25 mouse cellular contexts compared by ENCODE assay signal in the genomic region with DNA sequence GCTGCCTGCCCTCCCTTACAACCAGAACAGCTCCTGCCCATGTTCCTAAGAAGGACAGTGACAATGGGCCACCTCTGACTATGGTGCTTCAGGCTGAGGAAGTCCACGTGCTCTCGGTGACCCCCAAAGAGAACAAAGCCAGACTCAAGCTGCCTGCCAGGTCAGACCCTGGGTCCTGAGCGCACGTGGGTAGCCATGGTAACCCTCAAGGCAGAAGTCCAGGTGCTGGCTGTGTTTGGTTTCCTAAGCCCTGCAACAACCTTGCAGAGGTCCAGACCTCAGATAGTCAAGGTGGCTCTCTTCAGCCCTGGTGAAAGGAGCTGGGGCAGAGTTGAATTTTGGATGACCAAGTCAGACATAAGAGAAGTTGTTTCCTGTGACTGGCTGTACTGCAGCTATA. TPM values are rescaled to one million over a fixed set of nuclear protein-coding genes. Genes with fewer than 3 reads are reported as not detected.
DNase-seq lines count a peak whose midpoint lies in the region; ATAC-seq and TF ChIP-seq lines count a peak whose summit lies in the region.
"Had no signal": no experiment of that assay in that cellular context is flagged by ENCODE, and none has a peak within 500 bp of the region (broad histone marks: within the 10 kb centered on the region; RNA-seq: fewer than 3 reads in every experiment).

No protein-coding gene starts in this region.

- no peak overlapping the region for H3K4me3 ChIP-seq in heart, adult 2 months
- no peak overlapping the region for H3K4me3 ChIP-seq in kidney, postnatal 0 days (replicated peaks; ENCODE audit: low read depth, low read length)
- no peak overlapping the region for H3K4me3 ChIP-seq in stomach, embryonic 14.5 days (ENCODE audit: low read depth, low read length)
- H3K4me3 ChIP-seq: limb, embryonic 13.5 days; liver, embryonic 12.5 days; neural tube, embryonic 12.5 days had no signal

- H3K27ac ChIP-seq in heart, adult 2 months: no peak overlapping the region
- H3K27ac ChIP-seq in kidney, postnatal 0 days: no peak overlapping the region
- no peak overlapping the region for H3K27ac ChIP-seq in stomach, embryonic 14.5 days (ENCODE audit: low read length)
- H3K27ac ChIP-seq: hindbrain, postnatal 0 days; limb, embryonic 13.5 days; liver, embryonic 12.5 days; neural tube, embryonic 12.5 days had no signal

- H3K9me3 ChIP-seq in kidney, postnatal 0 days (replicated peaks; ENCODE audit: low read length): no peaks in the 10 kb centered on the region
- no peaks in the 10 kb centered on the region for H3K9me3 ChIP-seq in stomach, embryonic 14.5 days (ENCODE audit: control insufficient read depth, low read depth, low read length)
- H3K9me3 ChIP-seq: limb, embryonic 13.5 days; liver, embryonic 12.5 days; neural tube, embryonic 12.5 days had no signal

- H3K79me2 ChIP-seq in heart, adult 2 months (replicated peaks; ENCODE audit: control insufficient read depth, insufficient read depth, low read length): no peaks in the 10 kb centered on the region

- no peak overlapping the region for H3K4me2 ChIP-seq in kidney, postnatal 0 days (ENCODE audit: low read length)
- no peak overlapping the region for H3K4me2 ChIP-seq in stomach, embryonic 14.5 days (replicated peaks; ENCODE audit: low read depth, low read length)
- H3K4me2 ChIP-seq: limb, embryonic 13.5 days; liver, embryonic 12.5 days; neural tube, embryonic 12.5 days had no signal

- no peak for TF ChIP-seq EP300 in heart, adult 2 months (IDR thresholded peaks at IDR 0.05; ENCODE audit: insufficient read depth, low read depth, low read length)

- H3K9ac ChIP-seq in heart, adult 2 months (ENCODE audit: low read depth, low read length): no peak overlapping the region
- no peak overlapping the region for H3K9ac ChIP-seq in kidney, postnatal 0 days (ENCODE audit: low read depth, low read length)
- no peak overlapping the region for H3K9ac ChIP-seq in stomach, embryonic 14.5 days (replicated peaks; ENCODE audit: low read depth, low read length)
- H3K9ac ChIP-seq: limb, embryonic 13.5 days; liver, embryonic 12.5 days; neural tube, embryonic 12.5 days had no signal

- 53% methylated on average over 4 of the region's 4 CpGs for WGBS in heart, adult 2 months
- 29% methylated on average over 4 of the region's 4 CpGs for WGBS in kidney, postnatal 0 days
- WGBS in stomach, embryonic 14.5 days: 44% methylated on average over 4 of the region's 4 CpGs

- intact Hi-C loops in heart, adult 2 months (cut with DNase I): loop anchor here (5.0 kb wide), 2 partner anchors 53 to 197 kb away; no protein-coding TSS in a partner anchor

- ATAC-seq in kidney, postnatal 0 days (replicated peaks; ENCODE audit: low FRiP score, low read depth): 0 out of 2 replicates have a peak, but pooled peaks have one; percentile 9
- peak; percentile 29; the same call in 1 of the 2 replicates for ATAC-seq in stomach, embryonic 14.5 days (ENCODE audit: insufficient number of reproducible peaks, insufficient read depth, low FRiP score, low read depth)
- ATAC-seq: hindbrain, postnatal 0 days; intestine, embryonic 16.5 days; liver, embryonic 12.5 days had no signal

- H3K4me1 ChIP-seq in heart, adult 2 months (ENCODE audit: control insufficient read depth, insufficient read depth, low read length): no peaks in the 10 kb centered on the region
- peaks cover 7% of the 10 kb centered on the region; the same call in 1 of the 2 replicates for H3K4me1 ChIP-seq in kidney, postnatal 0 days (replicated peaks; ENCODE audit: insufficient read depth, low read length)
- peaks cover 7% of the 10 kb centered on the region; the same call in 1 of the 2 replicates for H3K4me1 ChIP-seq in stomach, embryonic 14.5 days (ENCODE audit: control insufficient read depth, insufficient read depth, low read length)

- H3K27me3 ChIP-seq in heart, adult 2 months (ENCODE audit: control insufficient read depth, insufficient read depth, low read length): peaks cover 2% of the 10 kb centered on the region; the same call in 1 of the 2 replicates
- peaks cover 2% of the 10 kb centered on the region; the same call in 1 of the 2 replicates for H3K27me3 ChIP-seq in kidney, postnatal 0 days (ENCODE audit: insufficient read depth, low read length)
- H3K27me3 ChIP-seq in stomach, embryonic 14.5 days (ENCODE audit: control insufficient read depth, insufficient read depth, low read length): no peaks in the 10 kb centered on the region

- 0 out of 2 replicates have a peak, but pooled peaks have one; percentile 21 for TF ChIP-seq POLR2A in heart, adult 2 months (IDR thresholded peaks at IDR 0.05; ENCODE audit: insufficient read depth, low read depth, low read length)

- peak; percentile 23 for DNase-seq in cerebellum, adult 11-12 months
- DNase-seq in cerebellum, adult 9-11 months: no peak
- no peak for DNase-seq in heart, adult 2 months
- DNase-seq in heart, adult 8-10 months (ENCODE audit: low spot score): no peak
- DNase-seq in kidney, postnatal 0 days (ENCODE audit: low spot score): no peak
- no peak for DNase-seq in kidney, postnatal 4 days
- DNase-seq in thymus, postnatal 0 days (ENCODE audit: low spot score): no peak
- DNase-seq: adrenal gland, postnatal 10 days; gastrocnemius, postnatal 36 days; layer of hippocampus, postnatal 36 days; lung, adult 18-20 months; midbrain, embryonic 14.5 days; right cerebral cortex, postnatal 14 days; thymus, adult 2 months had no signal

- H3K36me3 ChIP-seq in heart, adult 2 months (ENCODE audit: control insufficient read depth, insufficient read depth, low read length): no peaks in the 10 kb centered on the region
- peaks cover 10% of the 10 kb centered on the region; the same call in 1 of the 2 replicates for H3K36me3 ChIP-seq in kidney, postnatal 0 days (ENCODE audit: insufficient read depth, low read length)
- no peaks in the 10 kb centered on the region for H3K36me3 ChIP-seq in stomach, embryonic 14.5 days (ENCODE audit: control insufficient read depth, insufficient read depth, low read length)
- H3K36me3 ChIP-seq: limb, embryonic 13.5 days; liver, embryonic 12.5 days; neural tube, embryonic 12.5 days had no signal

- no peak for TF ChIP-seq CTCF in heart, adult 2 months (IDR thresholded peaks at IDR 0.05)
- no peak for TF ChIP-seq CTCF in kidney, postnatal 0 days (IDR thresholded peaks at IDR 0.05; ENCODE audit: low read depth)

RNA-seq across cellular contexts. Expression of a gene that starts 3.8 kb away (rescaled TPM):
- total RNA-seq in heart, adult 2 months (2021): under 1 TPM; 0.23 to 0.52 TPM
- 1.3 and 1.5 TPM in 2 replicates for polyA plus RNA-seq in heart, adult 2 months (2012; rRNA removed)
- total RNA-seq in heart, adult 8-10 months (2022): under 1 TPM; 0.09 to 0.63 (median 0.40) TPM
- polyA plus RNA-seq in kidney, postnatal 0 days (2015; fragmentation: Nextera tagmentation; extraction: Ambion mirVana): 0.40 TPM in 1 of 2 replicates, not detected in the other
- polyA plus RNA-seq in stomach, embryonic 14.5 days (2014; fragmentation: Nextera tagmentation; extraction: Ambion mirVana): 0.13 and 0.48 TPM in 2 replicates
- polyA plus RNA-seq in thymus, postnatal 0 days (2015; fragmentation: Nextera tagmentation; extraction: Ambion mirVana): 0.09 TPM in 1 of 2 replicates, not detected in the other
- total RNA-seq: adrenal gland, postnatal 10 days; common myeloid progenitor, adult 5-6 weeks; gastrocnemius, postnatal 36 days; hematopoietic stem cell, adult 5-6 weeks; megakaryocyte-erythroid progenitor cell, adult 5-6 weeks had no signal
- polyA plus RNA-seq: forebrain, embryonic 11.5 days; liver, embryonic 12.5 days; neural tube, embryonic 12.5 days; spleen, adult 2 months had no signal

RNA-seq across cellular contexts. Expression of a gene that starts 10.0 kb away (rescaled TPM):
- 10 to 100 TPM; 28.4 to 31.9 TPM for total RNA-seq in heart, adult 2 months (2021)
- 12.6 and 25.7 TPM in 2 replicates for polyA plus RNA-seq in heart, adult 2 months (2012; rRNA removed)
- 10 to 100 TPM; 21.3 to 28.5 (median 25.1) TPM for total RNA-seq in heart, adult 8-10 months (2022)
- polyA plus RNA-seq in kidney, postnatal 0 days (2015; fragmentation: Nextera tagmentation; extraction: Ambion mirVana): 34.7 and 37.5 TPM in 2 replicates
- polyA plus RNA-seq in stomach, embryonic 14.5 days (2014; fragmentation: Nextera tagmentation; extraction: Ambion mirVana): 7.5 and 11.1 TPM in 2 replicates
- polyA plus RNA-seq in thymus, postnatal 0 days (2015; fragmentation: Nextera tagmentation; extraction: Ambion mirVana): 0.78 and 0.91 TPM in 2 replicates
- total RNA-seq: common myeloid progenitor, adult 5-6 weeks; megakaryocyte-erythroid progenitor cell, adult 5-6 weeks had no signal
- polyA plus RNA-seq: liver, embryonic 12.5 days had no signal

RNA-seq across cellular contexts. Expression of a gene that starts 15.7 kb away (rescaled TPM):
- total RNA-seq in heart, adult 2 months (2021): 10 to 100 TPM; 12.2 to 12.9 TPM
- 63.3 and 64.4 TPM in 2 replicates for polyA plus RNA-seq in heart, adult 2 months (2012; rRNA removed)
- 10 to 100 TPM in 3 of 4 experiments, 1 to 10 TPM in 1; 6.7 to 14.6 (median 12.5) TPM for total RNA-seq in heart, adult 8-10 months (2022)
- 4.4 and 5.2 TPM in 2 replicates for polyA plus RNA-seq in kidney, postnatal 0 days (2015; fragmentation: Nextera tagmentation; extraction: Ambion mirVana)
- 13.5 and 17.6 TPM in 2 replicates for polyA plus RNA-seq in stomach, embryonic 14.5 days (2014; fragmentation: Nextera tagmentation; extraction: Ambion mirVana)
- 0.21 and 0.23 TPM in 2 replicates for polyA plus RNA-seq in thymus, postnatal 0 days (2015; fragmentation: Nextera tagmentation; extraction: Ambion mirVana)
- total RNA-seq: common myeloid progenitor, adult 5-6 weeks; hematopoietic stem cell, adult 5-6 weeks had no signal

RNA-seq across cellular contexts. Expression of a gene that starts 31.8 kb away (rescaled TPM):
- total RNA-seq in heart, adult 2 months (2021): 1 to 10 TPM in 1 of 2 experiments, under 1 TPM in 1; 0.89 to 1.1 TPM
- polyA plus RNA-seq in heart, adult 2 months (2012; rRNA removed): 0.32 and 0.72 TPM in 2 replicates
- 1 to 10 TPM in 3 of 4 experiments, under 1 TPM in 1; 0.75 to 2.3 (median 1.4) TPM for total RNA-seq in heart, adult 8-10 months (2022)
- 3.2 and 3.5 TPM in 2 replicates for polyA plus RNA-seq in kidney, postnatal 0 days (2015; fragmentation: Nextera tagmentation; extraction: Ambion mirVana)
- polyA plus RNA-seq in stomach, embryonic 14.5 days (2014; fragmentation: Nextera tagmentation; extraction: Ambion mirVana): 1.6 and 2.1 TPM in 2 replicates
- polyA plus RNA-seq in thymus, postnatal 0 days (2015; fragmentation: Nextera tagmentation; extraction: Ambion mirVana): 0.14 and 0.17 TPM in 2 replicates
- total RNA-seq: gastrocnemius, postnatal 36 days; megakaryocyte-erythroid progenitor cell, adult 5-6 weeks had no signal

RNA-seq across cellular contexts. Expression of a gene that starts 59.3 kb away (rescaled TPM):
- 10 to 100 TPM in 1 of 2 experiments, 1 to 10 TPM in 1; 9.3 to 12.6 TPM for total RNA-seq in heart, adult 2 months (2021)
- 13.7 and 14.1 TPM in 2 replicates for polyA plus RNA-seq in heart, adult 2 months (2012; rRNA removed)
- total RNA-seq in heart, adult 8-10 months (2022): 10 to 100 TPM in 2 of 4 experiments, 1 to 10 TPM in 2; 8.3 to 11.5 (median 10.1) TPM
- 4.0 and 5.6 TPM in 2 replicates for polyA plus RNA-seq in kidney, postnatal 0 days (2015; fragmentation: Nextera tagmentation; extraction: Ambion mirVana)
- 3.1 and 3.4 TPM in 2 replicates for polyA plus RNA-seq in stomach, embryonic 14.5 days (2014; fragmentation: Nextera tagmentation; extraction: Ambion mirVana)
- polyA plus RNA-seq in thymus, postnatal 0 days (2015; fragmentation: Nextera tagmentation; extraction: Ambion mirVana): 2.4 and 3.2 TPM in 2 replicates
